Comparison of ENCODE assay signal across 14 mouse cellular contexts in the genomic region with DNA sequence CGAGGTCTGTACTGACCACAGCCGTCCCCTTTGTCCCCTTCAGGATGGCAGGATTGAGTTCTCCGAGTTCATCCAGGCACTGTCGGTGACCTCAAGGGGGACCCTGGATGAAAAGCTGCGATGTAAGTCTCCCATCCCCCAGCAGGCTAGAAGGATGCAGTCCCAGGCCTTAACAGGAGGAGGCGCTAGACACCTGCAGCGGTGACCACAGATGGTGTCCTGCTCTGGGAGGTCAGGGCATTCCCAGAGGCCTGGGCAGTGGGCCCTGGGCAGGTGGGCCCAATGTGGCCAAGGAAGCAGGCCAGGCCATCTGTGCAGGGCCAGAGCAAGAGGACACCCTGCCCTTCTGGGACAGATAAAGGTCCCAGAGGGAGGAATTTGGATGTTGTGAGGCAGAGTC. TPM values are rescaled to one million over a fixed set of nuclear protein-coding genes. Genes with fewer than 3 reads are reported as not detected.
DNase-seq lines count a peak whose midpoint lies in the region; ATAC-seq and TF ChIP-seq lines count a peak whose summit lies in the region.
"Had no signal": no experiment of that assay in that cellular context is flagged by ENCODE, and none has a peak within 500 bp of the region (broad histone marks: within the 10 kb centered on the region; RNA-seq: fewer than 3 reads in every experiment).

No protein-coding gene starts in this region.

- ATAC-seq in cerebellum, adult (ENCODE audit: insufficient number of reproducible peaks, low FRiP score, low TSS enrichment) = peak; percentile 33; the same call in 1 of the 2 replicates
- ATAC-seq in kidney, postnatal 0 days (replicated peaks; ENCODE audit: low FRiP score, low read depth) = no peak

- TF ChIP-seq POLR2A in CH12.LX (IDR thresholded peaks at IDR 0.05; ENCODE audit: low read depth, low read length) = no peak

- intact Hi-C loops in heart, postnatal 14 days (cut with DNase I) = no loop called here

- H3K4me3 ChIP-seq in kidney, postnatal 0 days (replicated peaks; ENCODE audit: low read depth, low read length) = no peak overlapping the region
- H3K4me3 ChIP-seq in CH12.LX (replicated peaks in 1 of 3; ENCODE audit: low read depth in 2 of 3, low read length in 2 of 3, poor library complexity in 1 of 3) = no peak overlapping the region
- H3K4me3 ChIP-seq: erythroblast, embryonic 14.5 days; heart, embryonic 15.5 days; lung, embryonic 15.5 days had no signal

- in situ Hi-C loops in CH12.LX (cut with MboI; ENCODE audit: low pct_ligation_motif_present, low pct_unique_long_range_greater_than_20kb, low sequenced_read_pairs) = loop anchor here (25.0 kb wide), 1 partner anchor 270 kb away; no protein-coding TSS in a partner anchor

- peak; percentile 55 for TF ChIP-seq CTCF in kidney, postnatal 0 days (IDR thresholded peaks at IDR 0.05; ENCODE audit: low read depth)
- peak in 1 of 2 experiments; percentile 71; a peak in 2 of 4 replicates for TF ChIP-seq CTCF in CH12.LX (conservative IDR thresholded peaks at IDR 0.05 in 1 of 2, IDR thresholded peaks at IDR 0.05 in 1 of 2; ENCODE audit: low read depth in 2 of 2, low read length in 2 of 2)

- H3K36me3 ChIP-seq in kidney, postnatal 0 days (ENCODE audit: insufficient read depth, low read length) = peaks cover 19% of the 10 kb centered on the region
- H3K36me3 ChIP-seq in CH12.LX (replicated peaks in 1 of 2; ENCODE audit: control insufficient read depth in 1 of 2, insufficient read depth in 1 of 2, low read length in 1 of 2) = no peaks in the 10 kb centered on the region
- H3K36me3 ChIP-seq: lung, embryonic 15.5 days had no signal

- H3K27ac ChIP-seq in kidney, postnatal 0 days = no peak overlapping the region
- H3K27ac ChIP-seq in CH12.LX (ENCODE audit: insufficient read depth, low read depth) = no peak overlapping the region
- H3K27ac ChIP-seq: heart, embryonic 15.5 days; lung, embryonic 15.5 days had no signal

- DNase-seq in cerebellum, adult 8-10 months = no peak
- DNase-seq in kidney, postnatal 0 days (ENCODE audit: low spot score) = no peak
- no peak for DNase-seq in kidney, postnatal 36 days
- no peak for DNase-seq in CH12.LX (ENCODE audit: extremely low read depth)
- DNase-seq in cerebellum, adult 9-11 months = peak; percentile 75
- no peak for DNase-seq in neural tube, embryonic 10.5 days (ENCODE audit: extremely low spot score, low spot score)
- DNase-seq in heart, postnatal 14 days = no peak
- DNase-seq: kidney, adult 8-10 months; thymus, postnatal 4 days had no signal

- H3K9ac ChIP-seq in kidney, postnatal 0 days (ENCODE audit: low read depth, low read length) = no peak overlapping the region
- no peak overlapping the region for H3K9ac ChIP-seq in CH12.LX (ENCODE audit: insufficient read depth, low read depth)
- H3K9ac ChIP-seq: heart, embryonic 15.5 days; lung, embryonic 15.5 days had no signal

- no peaks in the 10 kb centered on the region for H3K4me1 ChIP-seq in kidney, postnatal 0 days (replicated peaks; ENCODE audit: insufficient read depth, low read length)
- H3K4me1 ChIP-seq in CH12.LX (ENCODE audit: control insufficient read depth in 1 of 2, insufficient read depth in 2 of 2) = peaks cover 0 to 8% of the 10 kb centered on the region in 2 experiments; a peak in 1 of 4 replicates
- H3K4me1 ChIP-seq: lung, embryonic 15.5 days had no signal

- no peak for TF ChIP-seq EP300 in CH12.LX (IDR thresholded peaks at IDR 0.05; ENCODE audit: low read length)

- no peaks in the 10 kb centered on the region for H3K27me3 ChIP-seq in kidney, postnatal 0 days (ENCODE audit: insufficient read depth, low read length)
- peaks cover 93% of the 10 kb centered on the region for H3K27me3 ChIP-seq in CH12.LX (replicated peaks)
- H3K27me3 ChIP-seq: heart, embryonic 15.5 days; lung, embryonic 15.5 days had no signal

- 54% methylated on average over 7 of the region's 7 CpGs for WGBS in kidney, postnatal 0 days

- dilution Hi-C loops in CH12.LX (cut with MboI; ENCODE audit: extremely low pct_ligation_motif_present, extremely low pct_unique_long_range_greater_than_20kb, low sequenced_read_pairs) = no loop called here

- peak; percentile 36 for TF ChIP-seq RAD21 in CH12.LX (IDR thresholded peaks at IDR 0.05; ENCODE audit: low read depth, low read length)

- H3K9me3 ChIP-seq in kidney, postnatal 0 days (replicated peaks; ENCODE audit: low read length) = no peaks in the 10 kb centered on the region
- no peaks in the 10 kb centered on the region for H3K9me3 ChIP-seq in CH12.LX (replicated peaks; ENCODE audit: low read length)
- H3K9me3 ChIP-seq: heart, embryonic 15.5 days; lung, embryonic 15.5 days had no signal

- H3K4me2 ChIP-seq in kidney, postnatal 0 days (ENCODE audit: low read length) = no peak overlapping the region
- no peak overlapping the region for H3K4me2 ChIP-seq in CH12.LX (ENCODE audit: insufficient read depth, low read depth, poor library complexity, severe bottlenecking)
- H3K4me2 ChIP-seq: heart, embryonic 15.5 days; lung, embryonic 15.5 days had no signal

- H3K79me2 ChIP-seq in CH12.LX (replicated peaks; ENCODE audit: control insufficient read depth, extremely low read depth, insufficient read depth, poor library complexity, severe bottlenecking) = no peaks in the 10 kb centered on the region

TF ChIP-seq in CH12.LX, 34 proteins besides CTCF, POLR2A, EP300 and RAD21:
- 0 out of 2 replicates have a peak, but pooled peaks have one; percentile 50 for TF ChIP-seq CHD2 (IDR thresholded peaks at IDR 0.05; ENCODE audit: low read length)
- peak; percentile 36 for TF ChIP-seq SMC3 (IDR thresholded peaks at IDR 0.05; ENCODE audit: low read depth, low read length)
- no peak for TF ChIP-seq MXI1 (IDR thresholded peaks at IDR 0.05; ENCODE audit: low read depth, low read length)

RNA-seq across cellular contexts. Expression of gene Hmcn2, which starts 31.9 kb away (rescaled TPM):
- polyA plus RNA-seq in kidney, postnatal 0 days (2015; fragmentation: Nextera tagmentation; extraction: Ambion mirVana) = 0.68 and 1.0 TPM in 2 replicates
- total RNA-seq in CH12.LX (2012; rRNA removed) (1.4 and 2.1 TPM in 2 replicates), CH12.LX (2014; rRNA removed) (1.0 and 1.9 TPM in 2 replicates)
- polyA plus RNA-seq in CH12.LX (2012; ENCODE audit: insufficient read length, low read depth) = 4.3 and 5.7 TPM in 2 replicates
- total RNA-seq in heart, postnatal 14 days (2021) = 10 to 100 TPM; 30.5 to 31.5 TPM
- total RNA-seq: monocyte, adult 5-6 weeks had no signal
- polyA plus RNA-seq: erythroblast, embryonic 14.5 days had no signal

RNA-seq across cellular contexts. Expression of gene Ncs1, which starts 36.6 kb away (rescaled TPM):
- 23.5 and 26.3 TPM in 2 replicates for polyA plus RNA-seq in kidney, postnatal 0 days (2015; fragmentation: Nextera tagmentation; extraction: Ambion mirVana)
- total RNA-seq in CH12.LX (2012; rRNA removed) (0.04 TPM in 1 of 2 replicates, not detected in the other), CH12.LX (2014; rRNA removed) (not detected in 2 replicates)
- not detected in 2 replicates for polyA plus RNA-seq in CH12.LX (2012; ENCODE audit: insufficient read length, low read depth)
- 10 to 100 TPM in 1 of 2 experiments, 1 to 10 TPM in 1; 7.9 to 11.9 TPM for total RNA-seq in heart, postnatal 14 days (2021)
- total RNA-seq: monocyte, adult 5-6 weeks had no signal
- polyA plus RNA-seq: erythroblast, embryonic 14.5 days had no signal

Comparison
In these comparisons a context has a peak if more than half of its experiments do, and no peak if none do; other contexts are left out.
1. RNA of gene Hmcn2, which starts 31.9 kb away (total RNA-seq): 30.5 to 31.5 TPM in heart, postnatal 14 days; 1.0 to 2.1 TPM in CH12.LX; every median in the first group is over 10 times any median in the second.
2. RNA of gene Ncs1, which starts 36.6 kb away (total RNA-seq): 7.9 to 11.9 TPM in heart, postnatal 14 days; 0.04 TPM in CH12.LX; every median in the first group is over 4 times any median in the second.